In genomic region chr2:120124096-120124495, GRCm38 (mm10) we compare ENCODE assay signal across 13 mouse cellular contexts. TPM values are rescaled to one million over a fixed set of nuclear protein-coding genes. Genes with fewer than 3 reads are reported as not detected.
DNase-seq lines count a peak whose midpoint lies in the region; ATAC-seq lines count a peak whose summit lies in the region.
"Had no signal": no experiment of that assay in that cellular context is flagged by ENCODE, and none has a peak within 500 bp of the region (broad histone marks: within the 10 kb centered on the region; RNA-seq: fewer than 3 reads in every experiment).

No protein-coding gene starts in this region.

- H3K27ac ChIP-seq in heart, embryonic 15.5 days: peak overlapping the region; percentile 5
- no peak overlapping the region for H3K27ac ChIP-seq in neural tube, embryonic 15.5 days (replicated peaks)
- H3K27ac ChIP-seq in neural tube, embryonic 12.5 days: no peak overlapping the region
- H3K27ac ChIP-seq: hindbrain, embryonic 12.5 days; lung, embryonic 15.5 days had no signal

- no peak overlapping the region for H3K4me2 ChIP-seq in heart, embryonic 15.5 days
- no peak overlapping the region for H3K4me2 ChIP-seq in neural tube, embryonic 15.5 days
- no peak overlapping the region for H3K4me2 ChIP-seq in neural tube, embryonic 12.5 days (replicated peaks)
- H3K4me2 ChIP-seq: hindbrain, embryonic 12.5 days; lung, embryonic 15.5 days had no signal

- ATAC-seq in heart, embryonic 15.5 days (replicated peaks; ENCODE audit: insufficient number of reproducible peaks, insufficient read depth, low FRiP score, low read depth): no peak
- ATAC-seq in neural tube, embryonic 15.5 days (ENCODE audit: low FRiP score): no peak
- ATAC-seq in neural tube, embryonic 12.5 days (ENCODE audit: low FRiP score, low read depth): 0 out of 2 replicates have a peak, but pooled peaks have one; percentile 41
- ATAC-seq: activated CD4-positive, CD25-positive, alpha-beta regulatory T cell, adult 4 months; forebrain, embryonic 16.5 days had no signal

- WGBS in heart, embryonic 15.5 days: 52% methylated on average over 1 of the region's 1 CpGs
- 38% methylated on average over 1 of the region's 1 CpGs for WGBS in neural tube, embryonic 15.5 days
- 26% methylated on average over 1 of the region's 1 CpGs for WGBS in neural tube, embryonic 12.5 days

- H3K9ac ChIP-seq in heart, embryonic 15.5 days: no peak overlapping the region
- H3K9ac ChIP-seq in neural tube, embryonic 15.5 days (replicated peaks): no peak overlapping the region
- H3K9ac ChIP-seq in neural tube, embryonic 12.5 days: no peak overlapping the region
- H3K9ac ChIP-seq: hindbrain, embryonic 12.5 days; lung, embryonic 15.5 days had no signal

- DNase-seq in heart, adult 9 months (ENCODE audit: low spot score in 2 of 2): no peak
- peak; percentile 25 for DNase-seq in neural tube, embryonic 10.5 days (ENCODE audit: extremely low spot score, low spot score)
- DNase-seq in cerebellum, postnatal 25 days: peak; percentile 30 to 56
- DNase-seq in urinary bladder, postnatal 10 days (ENCODE audit: low spot score): no peak
- DNase-seq: kidney, adult 9 months; right cerebral cortex, postnatal 14 days had no signal

- H3K36me3 ChIP-seq in heart, embryonic 15.5 days: 0 out of 2 replicates have a peak, but pooled peaks cover 6% of the 10 kb centered on the region
- no peaks in the 10 kb centered on the region for H3K36me3 ChIP-seq in neural tube, embryonic 15.5 days
- H3K36me3 ChIP-seq in neural tube, embryonic 12.5 days: no peaks in the 10 kb centered on the region
- H3K36me3 ChIP-seq: hindbrain, embryonic 12.5 days; lung, embryonic 15.5 days had no signal

- H3K9me3 ChIP-seq in heart, embryonic 15.5 days (replicated peaks): no peaks in the 10 kb centered on the region
- H3K9me3 ChIP-seq in neural tube, embryonic 15.5 days (replicated peaks): no peaks in the 10 kb centered on the region
- no peaks in the 10 kb centered on the region for H3K9me3 ChIP-seq in neural tube, embryonic 12.5 days
- H3K9me3 ChIP-seq: hindbrain, embryonic 12.5 days; lung, embryonic 15.5 days had no signal

- no peaks in the 10 kb centered on the region for H3K27me3 ChIP-seq in heart, embryonic 15.5 days
- H3K27me3 ChIP-seq in neural tube, embryonic 15.5 days (replicated peaks): no peaks in the 10 kb centered on the region
- no peaks in the 10 kb centered on the region for H3K27me3 ChIP-seq in neural tube, embryonic 12.5 days (replicated peaks)
- H3K27me3 ChIP-seq: hindbrain, embryonic 12.5 days; lung, embryonic 15.5 days had no signal

- peaks cover 51% of the 10 kb centered on the region for H3K4me1 ChIP-seq in heart, embryonic 15.5 days (replicated peaks)
- H3K4me1 ChIP-seq in neural tube, embryonic 15.5 days: no peaks in the 10 kb centered on the region
- 0 out of 2 replicates have a peak, but pooled peaks cover 5% of the 10 kb centered on the region for H3K4me1 ChIP-seq in neural tube, embryonic 12.5 days

- H3K4me3 ChIP-seq in heart, embryonic 15.5 days: no peak overlapping the region
- no peak overlapping the region for H3K4me3 ChIP-seq in neural tube, embryonic 15.5 days (replicated peaks)
- no peak overlapping the region for H3K4me3 ChIP-seq in neural tube, embryonic 12.5 days
- H3K4me3 ChIP-seq: hindbrain, embryonic 12.5 days; lung, embryonic 15.5 days had no signal

RNA-seq across cellular contexts. Expression of gene Ehd4, which starts 30.3 kb away (rescaled TPM):
- 164 and 188 TPM in 2 replicates for polyA plus RNA-seq in heart, embryonic 15.5 days (2015; fragmentation: Nextera tagmentation; extraction: Ambion mirVana)
- 15.9 and 27.7 TPM in 2 replicates for polyA plus RNA-seq in neural tube, embryonic 15.5 days (2015; fragmentation: Nextera tagmentation; extraction: Ambion mirVana)
- polyA plus RNA-seq in neural tube, embryonic 12.5 days (2016; fragmentation: Nextera tagmentation; extraction: Ambion mirVana): 19.1 and 19.6 TPM in 2 replicates

Comparison
In these comparisons a context has a peak if more than half of its experiments do, and no peak if none do; other contexts are left out.
1. DNase-seq: peak in neural tube, embryonic 10.5 days (single experiment) and cerebellum, postnatal 25 days (2 of 2); none in heart, adult 9 months (0 of 2) and urinary bladder, postnatal 10 days (single experiment).